Mouse (Mus musculus) Patski (cell line): ENCODE measurements around the gene Hlf. TPM values are rescaled to one million over a fixed set of nuclear protein-coding genes. Genes with fewer than 3 reads are reported as not detected.
A peak's percentile ranks its signal among the peaks of the same experiment; 100 is the strongest.

Experiments
- ATAC-seq: fragments of 100-300 bp; one replicate; pipeline ENCODE4 v1.8.0; 2021
- CTCF ChIA-PET: fragments of 350-600 bp; sonication (Branson Sonifier 250); formaldehyde crosslinking; loops from one replicate; lab custom pipeline; 2022; ENCODE audit warnings: inconsistent platforms; lab: Charles Lee
- POLR2A ChIA-PET: fragments of 350-600 bp; sonication (Branson Sonifier 250); formaldehyde crosslinking; loops from one replicate; lab custom pipeline; 2022; ENCODE audit warnings: antibody characterized with exemption, inconsistent platforms; lab: Charles Lee
- DNase-seq: peaks from one replicate; pipeline ENCODE4 v3.0.0-alpha.2; 2011; ENCODE audit warnings: low read depth, low spot score
- H3K27me3 ChIP-seq: fragments of 371-371 bp; one replicate; pipeline ENCODE4 v1.5.1; 2021
- CTCF ChIP-seq: fragments of 100-300 bp; IDR thresholded peaks from one replicate; pipeline ENCODE4 v1.5.1; 2021
- in situ Hi-C: fragments of 300-500 bp; cut with MboI; formaldehyde crosslinking; loops from 3 replicates; pipeline ENCODE4 v1.11.1; 2018; ENCODE audit warnings: low pct_unique_long_range_greater_than_20kb, mixed read lengths
- polyA plus RNA-seq: library from polyadenylated mRNA; unstranded; gene quantifications from one replicate; pipeline ENCODE4 v1.2.3, GENCODE M21; 2021

Gene Hlf
- polyA plus RNA-seq, 1 experiment from 2014 or later, result 0.22 TPM

- POLR2A ChIA-PET, result no interaction called here
- no peak for ATAC-seq
- DNase-seq, result no peak
- TF ChIP-seq CTCF, result no peak
- in situ Hi-C loops, result no loop called here
- CTCF ChIA-PET, result no interaction called here
- peaks cover 4% of the 10 kb centered on the region for H3K27me3 ChIP-seq
Observed at GRCm38 (mm10) chr11:90356495-90357304, 34.0 kb downstream of the Hlf start.

DNA sequence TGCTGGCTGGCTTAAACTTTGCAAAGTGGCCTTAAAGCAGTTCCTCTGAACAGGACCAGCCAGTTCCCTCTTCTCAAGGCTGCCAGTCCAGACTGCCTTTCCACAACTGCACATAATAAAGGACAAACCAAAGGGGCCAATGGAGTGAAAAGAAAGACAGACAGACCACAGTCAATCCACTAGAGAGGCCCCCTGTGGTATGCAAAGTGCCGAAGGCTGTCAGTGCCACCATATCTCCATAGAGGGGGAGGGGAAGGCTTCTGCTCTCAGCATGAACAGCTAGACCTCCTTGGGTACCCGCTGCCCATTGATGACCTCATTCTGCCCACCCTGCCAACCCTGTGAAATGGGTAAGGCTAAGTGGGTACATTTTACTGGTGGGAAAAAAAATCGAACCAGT is 34.7 kb downstream of the Hlf start:
- in situ Hi-C loops, result no loop called here
- DNase-seq (no peak), ATAC-seq (no peak)
- POLR2A ChIA-PET, result no interaction called here
- no peak for TF ChIP-seq CTCF
- peaks cover 4% of the 10 kb centered on the region for H3K27me3 ChIP-seq
- CTCF ChIA-PET, result no interaction called here

- in situ Hi-C loops, result no loop called here
- DNase-seq (peak; percentile 64), ATAC-seq (peak; percentile 68)
- CTCF ChIA-PET, result interaction anchor here (0.9 kb wide), 1 partner anchor 9 kb away, joined by 3 read pairs; no protein-coding TSS in a partner anchor
- no peak for TF ChIP-seq CTCF
- POLR2A ChIA-PET, result no interaction called here
- H3K27me3 ChIP-seq, result peaks cover 4% of the 10 kb centered on the region
Observed at GRCm38 (mm10) chr11:90355270-90355681, 35.4 kb downstream of the Hlf start.

- DNase-seq, result no peak
Observed at GRCm38 (mm10) chr11:90352696-90353095, 38.0 kb downstream of the Hlf start.

GRCm38 (mm10) chr11:90350153-90350512 is 40.6 kb downstream of the Hlf start:
- ChIA-PET CTCF (no interaction called here), POLR2A (interaction anchor here (0.6 kb wide), 1 partner anchor 20 kb away, joined by 3 read pairs; no protein-coding TSS in a partner anchor)
- H3K27me3 ChIP-seq, result peaks cover 8% of the 10 kb centered on the region
- ATAC-seq, result no peak
- no peak for DNase-seq
- TF ChIP-seq CTCF, result no peak
- in situ Hi-C loops, result no loop called here

More at GRCm38 (mm10) chr11:90352696-90353095, 38.0 kb downstream of the Hlf start:
- TF ChIP-seq CTCF, result no peak
- peak; percentile 21 for ATAC-seq
- ChIA-PET POLR2A (interaction anchor here (0.6 kb wide), 1 partner anchor 46 kb away, joined by 5 read pairs; no protein-coding TSS in a partner anchor), CTCF (interaction anchor here (0.9 kb wide), 1 partner anchor 35 kb away, joined by 4 read pairs; no protein-coding TSS in a partner anchor)
- in situ Hi-C loops, result no loop called here
- peaks cover 5% of the 10 kb centered on the region for H3K27me3 ChIP-seq

DNA sequence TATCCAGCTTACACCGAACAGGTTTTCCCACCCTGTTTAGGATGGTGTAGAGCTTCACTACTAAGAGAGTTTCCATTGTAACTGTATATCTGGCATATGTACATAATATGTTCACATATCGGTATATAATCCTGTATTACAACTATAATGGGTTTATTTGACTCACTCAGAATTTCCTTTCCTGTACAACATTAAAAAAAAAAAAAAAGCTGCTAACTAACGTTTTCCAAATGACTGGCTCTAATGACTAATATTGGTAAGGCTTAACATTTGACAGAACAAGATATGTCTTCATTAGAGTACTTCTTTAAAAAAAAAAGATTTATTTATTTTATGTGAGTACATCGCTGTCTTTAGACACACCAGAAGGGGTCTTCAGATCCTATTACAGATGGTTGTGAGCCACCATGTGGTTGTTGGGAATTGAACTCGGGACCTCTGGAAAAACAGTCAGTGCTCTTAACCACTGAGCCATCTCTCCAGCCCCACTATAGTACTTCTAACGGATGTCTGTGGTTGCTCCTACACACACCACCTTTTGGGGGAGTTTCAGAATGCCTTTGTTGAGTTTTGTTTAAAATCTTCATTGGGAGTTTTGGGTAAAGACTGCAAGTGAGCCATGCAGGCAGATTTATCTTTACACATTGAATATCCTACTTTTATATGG is 41.1 kb downstream of the Hlf start:
- TF ChIP-seq CTCF, result no peak
- ChIA-PET CTCF (no interaction called here), POLR2A (interaction anchor here (0.6 kb wide), 1 partner anchor 21 kb away, joined by 3 read pairs; no protein-coding TSS in a partner anchor)
- no peak for ATAC-seq
- in situ Hi-C loops, result no loop called here
- no peak for DNase-seq
- H3K27me3 ChIP-seq, result peaks cover 8% of the 10 kb centered on the region

GRCm38 (mm10) chr11:90347667-90348459 is 42.8 kb downstream of the Hlf start:
- no peak for TF ChIP-seq CTCF
- POLR2A ChIA-PET, result interaction anchor here (0.7 kb wide), 1 partner anchor 23 kb away, joined by 8 read pairs; no protein-coding TSS in a partner anchor
- DNase-seq (no peak), ATAC-seq (no peak)
- in situ Hi-C loops, result no loop called here
- CTCF ChIA-PET, result interaction anchor here (1.5 kb wide), 1 partner anchor 41 kb away, joined by 3 read pairs; no protein-coding TSS in a partner anchor
- peaks cover 3% of the 10 kb centered on the region for H3K27me3 ChIP-seq

GRCm38 (mm10) chr11:90345746-90346145 is 44.9 kb downstream of the Hlf start:
- TF ChIP-seq CTCF, result no peak
- POLR2A ChIA-PET, result no interaction called here
- ATAC-seq (no peak), DNase-seq (no peak)
- CTCF ChIA-PET, result no interaction called here
- in situ Hi-C loops, result no loop called here
- peaks cover 11% of the 10 kb centered on the region for H3K27me3 ChIP-seq

- no peak for TF ChIP-seq CTCF
- DNase-seq, result no peak
- no peak for ATAC-seq
- in situ Hi-C loops, result no loop called here
- H3K27me3 ChIP-seq, result peaks cover 24% of the 10 kb centered on the region
- ChIA-PET POLR2A (no interaction called here), CTCF (interaction anchor here (0.6 kb wide), 1 partner anchor 42 kb away, joined by 3 read pairs; no protein-coding TSS in a partner anchor)
Observed at GRCm38 (mm10) chr11:90342858-90343257, 47.8 kb downstream of the Hlf start.

- CTCF ChIA-PET, result no interaction called here
- no peak for ATAC-seq
Observed at GRCm38 (mm10) chr11:90342267-90342666, 48.4 kb downstream of the Hlf start.

More at GRCm38 (mm10) chr11:90342267-90342666, 48.4 kb downstream of the Hlf start:
- POLR2A ChIA-PET, result no interaction called here
- in situ Hi-C loops, result no loop called here
- H3K27me3 ChIP-seq, result peaks cover 20% of the 10 kb centered on the region
- no peak for DNase-seq
- no peak for TF ChIP-seq CTCF
